In the genomic region with DNA sequence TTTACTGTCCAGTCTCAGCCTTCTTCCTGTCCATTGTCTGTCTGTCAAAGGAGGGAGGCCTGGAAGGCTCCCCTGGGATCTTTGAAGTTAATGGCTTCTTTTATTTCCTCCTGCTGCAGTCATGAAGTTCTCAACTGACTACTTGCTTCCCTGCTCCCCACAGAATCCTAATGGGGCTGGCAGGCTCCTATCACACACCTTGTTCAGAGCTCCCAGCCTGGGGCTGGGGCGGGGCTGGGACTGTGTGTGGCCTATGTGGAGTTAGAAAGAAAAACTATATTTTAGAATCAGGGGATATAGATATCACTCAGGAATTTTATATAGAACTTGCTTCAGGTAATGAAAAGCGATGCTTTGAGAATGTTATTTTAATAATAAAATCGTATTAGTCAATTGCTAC, we compare ENCODE assay signal across 24 mouse cellular contexts. TPM values are rescaled to one million over a fixed set of nuclear protein-coding genes. Genes with fewer than 3 reads are reported as not detected.
"Had no signal": no experiment of that assay in that cellular context is flagged by ENCODE, and none has a peak within 500 bp of the region (broad histone marks: within the 10 kb centered on the region; RNA-seq: fewer than 3 reads in every experiment).

No protein-coding gene starts in this region.

- H3K4me3 ChIP-seq: gastrocnemius, adult 2 months; heart, embryonic 10.5 days; heart, embryonic 12.5 days; hindbrain, embryonic 10.5 days; hindbrain, embryonic 12.5 days; limb, embryonic 10.5 days; limb, embryonic 12.5 days; liver, embryonic 13.5 days; liver, embryonic 15.5 days had no signal

- H3K4me2 ChIP-seq: heart, embryonic 12.5 days; hindbrain, embryonic 12.5 days; hindbrain, embryonic 14.5 days; limb, embryonic 12.5 days; liver, embryonic 11.5 days; liver, embryonic 13.5 days; liver, embryonic 15.5 days had no signal

- H3K9me3 ChIP-seq: heart, embryonic 10.5 days; heart, embryonic 12.5 days; hindbrain, embryonic 10.5 days; hindbrain, embryonic 12.5 days; limb, embryonic 10.5 days; limb, embryonic 12.5 days; liver, embryonic 13.5 days; liver, embryonic 15.5 days had no signal

- H3K36me3 ChIP-seq: heart, embryonic 10.5 days; heart, embryonic 12.5 days; hindbrain, embryonic 10.5 days; hindbrain, embryonic 12.5 days; limb, embryonic 10.5 days; limb, embryonic 12.5 days; liver, embryonic 13.5 days; liver, embryonic 15.5 days had no signal

- ATAC-seq: forebrain, embryonic 16.5 days; hindbrain, embryonic 16.5 days; inflammation-experienced regulatory T-cells, adult 6 months had no signal

- H3K4me1 ChIP-seq: heart, embryonic 12.5 days; hindbrain, embryonic 12.5 days; liver, embryonic 13.5 days; liver, embryonic 15.5 days had no signal

- H3K27me3 ChIP-seq: heart, embryonic 12.5 days; hindbrain, embryonic 12.5 days; limb, embryonic 12.5 days; liver, embryonic 13.5 days; liver, embryonic 15.5 days had no signal

- DNase-seq: gastrocnemius, adult 2 months; gastrocnemius, postnatal 10 days; gastrocnemius, postnatal 25 days; heart, adult 18-20 months; heart, postnatal 10 days; heart, postnatal 4 days; layer of hippocampus, adult 9-11 months; layer of hippocampus, postnatal 36 days; liver; liver, embryonic 13.5 days had no signal

- H3K27ac ChIP-seq: gastrocnemius, adult 2 months; heart, embryonic 10.5 days; hindbrain, embryonic 10.5 days; hindbrain, embryonic 12.5 days; hindbrain, embryonic 14.5 days; kidney, postnatal 0 days; limb, embryonic 10.5 days; limb, embryonic 12.5 days; liver, embryonic 13.5 days; liver, embryonic 15.5 days had no signal

- H3K9ac ChIP-seq: heart, embryonic 12.5 days; hindbrain, embryonic 12.5 days; hindbrain, embryonic 14.5 days; limb, embryonic 12.5 days; liver, embryonic 13.5 days; liver, embryonic 15.5 days had no signal

RNA-seq across cellular contexts. Expression of a gene that starts 8.1 kb away (rescaled TPM):
- total RNA-seq: granulocyte monocyte progenitor cell, adult 5-6 weeks had no signal
- polyA plus RNA-seq: inflammation-experienced regulatory T-cells, adult 6 months had no signal

RNA-seq across cellular contexts. Expression of a gene that starts 46.4 kb away (rescaled TPM):
- total RNA-seq: granulocyte monocyte progenitor cell, adult 5-6 weeks had no signal
- polyA plus RNA-seq: inflammation-experienced regulatory T-cells, adult 6 months had no signal
